Mouse (Mus musculus) cerebellum, adult 18-20 months (tissue): ENCODE measurements around the gene Ddah1.
"Not testable (repeated sequence)": the region's sequence is repeated elsewhere in the genome, so short reads cannot be mapped to it uniquely, and the experiment has no call there.

Source experiments
- DNase-seq, 2 experiments: peaks; one replicate each; pipeline ENCODE4 v3.0.0; 2021

The Ddah1 gene

GRCm38 (mm10) chr3:145874126-145874525, 115.7 kb downstream of the Ddah1 start:
- DNase-seq = peak; percentile 7

GRCm38 (mm10) chr3:145876120-145876519, 117.6 kb downstream of the Ddah1 start:
- no peak for DNase-seq

- peak in 1 of 2 experiments; percentile 3 for DNase-seq
Measured at GRCm38 (mm10) chr3:145878867-145879266, 120.4 kb downstream of the Ddah1 start.

GRCm38 (mm10) chr3:145880335-145880734, 121.9 kb downstream of the Ddah1 start:
- DNase-seq = no peak

DNA sequence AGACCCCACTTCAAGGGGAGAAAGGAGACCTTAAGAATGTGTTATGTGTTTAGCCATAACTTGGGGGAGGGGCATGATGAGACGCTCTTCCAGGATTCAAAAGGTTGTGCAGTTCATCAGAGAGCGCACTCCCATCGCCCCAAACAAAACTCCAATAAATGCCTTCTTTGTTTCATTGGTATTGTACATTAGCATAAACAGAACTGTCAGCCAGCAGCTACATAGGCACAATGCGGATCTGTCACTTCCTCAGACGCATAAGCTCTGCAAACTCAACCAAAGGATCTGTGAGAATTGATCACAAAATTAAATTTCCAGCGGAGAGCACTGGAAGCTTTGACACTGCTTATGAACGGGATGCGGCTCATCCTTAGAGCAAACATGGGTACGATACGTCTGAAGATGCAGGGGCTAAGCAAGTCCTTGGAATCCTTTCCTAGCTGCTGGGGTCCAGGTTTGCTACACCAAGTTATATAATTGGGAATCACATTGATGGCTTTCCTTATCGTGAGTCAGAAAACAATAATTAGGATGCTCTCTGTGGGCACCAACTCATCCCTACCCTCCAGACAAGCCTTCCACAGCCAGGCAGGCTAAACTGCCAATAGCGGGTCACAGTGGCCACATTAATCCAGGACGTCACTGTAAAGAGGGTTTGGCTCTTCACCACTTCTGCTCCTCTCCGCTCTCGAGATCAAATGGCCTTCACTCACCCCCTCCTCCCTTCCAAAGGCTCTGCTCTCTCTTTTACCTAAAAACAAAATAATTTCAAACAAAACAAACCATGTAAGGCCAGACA, 123.8 kb downstream of the Ddah1 start:
- DNase-seq = no peak

DNA sequence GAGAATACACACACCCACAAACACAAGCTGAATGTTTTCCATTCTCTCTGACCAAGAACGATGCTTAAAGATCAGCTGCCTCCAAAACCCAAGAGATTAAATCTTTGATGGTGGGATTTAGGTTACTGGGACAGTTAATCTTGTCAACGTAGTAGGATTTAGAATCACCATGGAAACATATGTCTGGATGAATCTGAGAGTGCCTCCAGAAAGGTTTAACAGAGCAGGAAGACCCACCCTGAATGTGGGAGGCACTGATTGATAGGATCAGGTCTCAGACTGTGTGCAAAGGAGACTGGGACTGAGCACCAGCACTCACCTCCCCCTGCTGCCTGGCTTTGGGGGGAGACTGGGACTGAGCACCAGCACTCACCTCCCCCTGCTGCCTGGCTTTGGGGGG, 124.8 kb downstream of the Ddah1 start:
- DNase-seq = no peak

DNA sequence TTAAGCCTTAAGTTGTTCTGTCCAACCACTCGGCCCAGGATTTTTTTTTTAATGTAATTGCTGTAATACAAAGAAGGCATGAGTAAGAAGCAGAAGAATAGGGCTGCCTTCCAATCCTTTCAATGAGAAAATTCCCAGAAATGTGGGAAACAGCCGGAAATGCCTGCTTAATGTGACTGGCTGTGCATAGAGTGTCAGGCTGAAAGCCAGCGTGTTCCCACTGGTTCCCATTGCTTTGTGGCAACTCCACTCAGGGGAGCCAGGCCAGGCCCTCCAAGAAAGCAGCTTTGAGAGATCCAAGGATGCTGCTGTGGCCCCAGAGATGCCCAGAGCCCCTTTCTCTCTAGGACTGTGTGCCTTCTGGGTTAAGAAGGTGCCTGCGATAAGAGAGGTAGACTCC, 126.9 kb downstream of the Ddah1 start:
- no peak for DNase-seq

- no peak for DNase-seq
Measured at GRCm38 (mm10) chr3:145885851-145886464, 127.5 kb downstream of the Ddah1 start.

GRCm38 (mm10) chr3:145887430-145887971, 129.0 kb downstream of the Ddah1 start:
- DNase-seq = no peak

- DNase-seq = no peak
Measured at GRCm38 (mm10) chr3:145890346-145891132, 132.1 kb downstream of the Ddah1 start.

- no peak for DNase-seq
Measured at GRCm38 (mm10) chr3:145892451-145892850, 134.0 kb downstream of the Ddah1 start.

DNA sequence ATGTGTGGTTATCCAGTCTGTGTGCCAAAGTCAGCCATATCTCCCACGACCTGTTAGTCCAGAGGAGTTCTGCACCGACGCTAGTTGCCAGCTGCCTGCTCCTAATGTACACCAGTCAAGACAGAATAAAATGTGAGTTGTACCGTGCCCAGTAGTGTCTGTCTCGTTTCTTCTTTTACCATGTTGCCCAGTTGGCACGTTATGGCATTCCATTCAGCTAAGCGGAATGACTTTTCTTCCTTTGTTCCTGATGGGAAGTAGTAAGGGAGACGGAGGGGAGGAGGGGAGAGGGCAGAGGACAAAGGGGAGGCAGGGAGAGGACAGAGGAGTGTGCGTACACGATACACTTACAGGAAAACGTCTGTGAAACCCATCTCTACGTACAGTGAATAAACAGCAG, 135.7 kb downstream of the Ddah1 start:
- DNase-seq = no peak

GRCm38 (mm10) chr3:145897749-145898148, 139.3 kb downstream of the Ddah1 start:
- no peak for DNase-seq

DNA sequence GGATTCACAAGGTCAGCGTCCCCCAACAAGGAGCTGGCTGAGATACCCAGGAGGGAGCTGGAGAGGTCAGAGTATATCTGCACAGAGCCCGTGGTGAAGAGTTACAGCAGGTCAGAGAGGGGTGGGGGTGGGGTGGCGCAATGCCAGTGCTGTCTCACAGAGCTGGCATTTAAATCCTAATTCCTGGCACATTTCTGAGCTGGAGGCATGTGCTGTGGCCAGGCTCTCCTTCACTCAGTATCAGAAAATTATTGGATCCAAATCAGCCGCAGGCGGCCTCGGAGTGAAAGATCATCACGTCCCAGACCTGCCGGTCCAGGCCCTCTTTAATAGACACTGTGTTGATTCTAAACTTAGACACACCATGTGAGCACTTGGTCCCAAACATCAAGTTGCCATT, 141.4 kb downstream of the Ddah1 start:
- DNase-seq = no peak

DNA sequence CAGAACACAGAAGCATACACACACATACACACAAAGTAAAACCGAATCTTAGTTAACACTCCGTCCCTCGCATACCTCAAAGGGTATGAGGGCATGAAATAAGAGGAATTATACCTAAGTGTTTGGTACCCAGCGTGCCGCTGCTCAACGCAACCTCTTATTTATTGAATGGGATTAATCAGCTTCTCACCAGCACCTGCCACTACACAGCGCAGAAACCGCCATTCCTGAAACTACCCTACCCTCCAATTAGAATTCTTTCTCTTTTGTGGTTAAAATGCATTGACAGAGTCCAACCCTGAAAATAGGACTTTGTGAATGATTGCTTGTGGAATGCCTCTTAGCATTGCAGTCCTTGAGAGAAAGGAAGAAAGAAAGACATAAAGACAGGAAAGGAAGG, 145.1 kb downstream of the Ddah1 start:
- no peak for DNase-seq

DNA sequence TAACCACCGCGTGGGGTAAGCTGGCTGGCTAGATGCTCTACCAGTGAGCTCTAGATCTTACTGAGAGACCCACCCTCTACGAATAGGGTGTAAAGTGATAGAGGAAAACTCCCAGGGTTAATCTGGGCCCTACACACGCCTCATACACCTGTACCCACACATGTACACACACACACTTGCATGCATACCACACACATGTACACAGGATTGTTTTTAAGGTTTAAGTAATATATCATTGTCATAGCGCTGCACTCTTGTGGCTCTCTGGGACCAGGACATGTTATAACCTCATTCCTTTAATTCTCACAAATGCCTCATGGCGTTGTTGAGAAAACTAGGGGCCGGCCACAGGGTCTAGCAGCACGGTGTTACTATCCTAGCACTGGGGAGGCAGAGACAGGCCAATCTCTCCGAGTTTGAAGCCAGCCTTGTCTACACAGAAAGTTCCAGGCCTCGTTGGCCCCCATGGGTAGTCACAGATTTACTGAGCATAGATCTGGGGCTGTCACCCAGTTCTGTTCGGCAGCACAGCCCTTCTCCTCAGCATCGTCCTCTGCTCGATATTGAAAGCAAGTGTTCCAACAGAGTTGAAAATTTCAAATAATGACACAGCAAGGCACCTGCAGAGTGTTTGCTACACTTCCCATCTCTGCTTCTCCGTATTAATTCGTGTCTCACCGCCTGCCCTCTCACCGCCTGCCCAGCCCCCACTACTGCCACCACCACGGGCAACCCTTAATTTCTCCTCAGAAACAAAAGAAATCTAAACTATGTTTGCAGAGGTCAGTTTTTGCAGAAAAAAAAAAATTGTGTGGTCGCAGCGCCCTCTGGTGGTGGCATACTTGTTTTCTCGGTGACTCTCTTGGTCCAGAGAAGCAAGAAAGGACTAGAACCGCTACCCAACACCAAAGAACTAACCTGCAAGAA, 146.6 kb downstream of the Ddah1 start:
- peak; percentile 24 to 65 for DNase-seq

GRCm38 (mm10) chr3:145906582-145906981, 148.1 kb downstream of the Ddah1 start:
- DNase-seq = no peak

DNA sequence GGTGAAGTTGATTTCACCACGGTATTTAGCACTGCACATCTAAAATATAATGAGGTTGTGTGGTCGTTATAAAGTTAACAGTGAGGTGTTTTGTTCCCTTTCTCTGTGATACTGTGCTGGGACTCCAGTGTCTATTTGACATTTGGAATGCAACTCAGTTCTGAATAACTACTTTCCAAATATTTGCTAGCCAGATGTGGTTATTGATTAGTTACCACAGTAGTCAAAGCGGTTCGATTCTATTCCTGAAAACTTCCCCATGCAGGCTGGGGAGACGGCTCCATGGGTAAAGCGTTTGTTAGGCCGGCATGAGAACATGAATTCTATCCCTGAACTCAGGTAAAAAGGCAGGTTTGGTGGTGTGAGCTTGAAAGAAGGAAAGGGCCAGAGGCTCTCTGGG, 154.0 kb downstream of the Ddah1 start:
- DNase-seq = no peak

DNA sequence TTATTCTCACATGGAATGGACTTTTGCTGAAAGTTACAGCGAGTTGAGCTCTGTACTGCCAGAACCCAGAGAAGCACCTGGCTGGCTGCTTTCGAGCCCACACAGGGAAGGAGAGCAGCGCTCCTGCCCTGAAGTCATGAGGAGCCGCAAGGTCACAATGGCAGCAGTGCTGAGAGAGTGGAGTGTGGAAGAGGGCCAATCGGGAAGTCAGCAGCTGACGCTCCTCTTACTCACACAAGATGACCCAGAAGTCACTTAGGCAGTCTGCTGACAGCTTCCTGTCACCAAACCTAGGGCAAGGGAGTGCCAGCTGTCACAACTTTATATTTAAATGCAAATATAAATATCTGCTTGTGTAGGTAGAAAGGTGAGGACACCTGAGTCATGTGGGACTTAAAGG, 154.8 kb downstream of the Ddah1 start:
- DNase-seq = no peak

- DNase-seq = not testable (repeated sequence)
Measured at GRCm38 (mm10) chr3:145913942-145914341, 155.5 kb downstream of the Ddah1 start.

DNA sequence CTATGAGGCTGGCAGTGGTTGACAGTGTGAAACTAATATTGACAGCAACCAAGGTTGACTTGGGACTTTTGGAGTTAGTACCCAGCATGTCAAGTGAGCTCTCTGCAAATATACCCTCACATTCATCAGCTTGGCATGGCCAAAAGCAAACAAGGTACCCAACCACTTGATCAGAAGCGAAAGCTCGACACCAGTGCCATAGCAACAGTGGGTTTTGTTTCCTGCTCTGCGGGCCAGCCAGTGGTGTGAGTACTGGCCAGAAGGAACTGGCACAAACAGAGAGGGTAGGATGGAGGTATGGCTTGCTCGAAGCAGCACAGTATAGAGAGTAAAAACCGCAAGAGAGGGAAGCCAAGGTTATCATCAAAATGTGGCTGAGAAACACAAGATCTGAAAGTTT, 157.9 kb downstream of the Ddah1 start:
- DNase-seq = no peak

DNA sequence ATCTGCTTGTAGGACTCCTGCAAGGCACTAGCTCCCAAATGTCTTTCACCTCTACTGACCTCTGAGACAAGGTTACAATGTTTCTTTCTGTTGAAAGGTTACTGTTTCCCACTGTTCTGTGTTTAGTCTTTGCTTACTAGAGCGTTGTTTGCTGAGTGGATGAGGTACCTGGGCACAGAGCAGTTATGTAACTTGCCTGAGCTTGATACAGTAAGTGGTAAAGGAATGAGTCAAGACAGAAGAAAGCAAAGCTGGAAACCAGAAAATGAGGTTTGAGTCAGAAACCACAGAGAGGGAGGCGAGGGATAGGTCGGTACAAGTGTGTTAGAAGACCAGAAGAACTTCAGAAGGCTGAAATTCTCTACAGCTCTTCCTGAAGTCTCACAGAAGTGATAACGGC, 158.4 kb downstream of the Ddah1 start:
- no peak for DNase-seq
